Mouse (Mus musculus) hindbrain, embryonic 11.5 days (tissue): ENCODE measurements around the gene Cd33. TPM values are rescaled to one million over a fixed set of nuclear protein-coding genes. Genes with fewer than 3 reads are reported as not detected.
A peak's percentile ranks its signal among the peaks of the same experiment; 100 is the strongest.

Experiments used
- ATAC-seq: fragments of 200-750 bp; cut with Nextera tagmentation; 2 replicates; pipeline ENCODE4 v1.8.0; 2017; ENCODE audit warnings: mild to moderate bottlenecking, moderate TSS enrichment, moderate library complexity; ENCODE audit not compliant: low FRiP score
- DNase-seq: peaks from one replicate; pipeline ENCODE4 v3.0.0-alpha.2; 2015; ENCODE audit warnings: low spot score
- H3K27ac ChIP-seq: fragments of 300-500 bp; sonication (generic); 2 replicates; pipeline ENCODE4 v1.5.1; 2014; ENCODE audit warnings: mild to moderate bottlenecking, low read depth, low read length
- H3K27me3 ChIP-seq: fragments of 300-500 bp; sonication (generic); 2 replicates; pipeline ENCODE4 v1.6.1; 2014; ENCODE audit warnings: mild to moderate bottlenecking, low read length, moderate library complexity, mixed read lengths; ENCODE audit not compliant: control insufficient read depth, insufficient read depth
- H3K36me3 ChIP-seq: fragments of 300-500 bp; sonication (generic); 2 replicates; pipeline ENCODE4 v1.6.1; 2014; ENCODE audit warnings: mild to moderate bottlenecking, low read length, moderate library complexity, mixed read lengths; ENCODE audit not compliant: control insufficient read depth, insufficient read depth
- H3K4me1 ChIP-seq: fragments of 300-500 bp; sonication (generic); replicated peaks from 2 replicates; pipeline ENCODE4 v1.6.1; 2014; ENCODE audit warnings: low read length, mixed read lengths; ENCODE audit not compliant: control insufficient read depth, insufficient read depth
- H3K4me2 ChIP-seq: fragments of 300-500 bp; sonication (generic); replicated peaks from 2 replicates; pipeline ENCODE4 v1.6.1; 2014; ENCODE audit warnings: mild to moderate bottlenecking, low read depth, low read length
- H3K4me3 ChIP-seq: fragments of 300-500 bp; sonication (generic); 2 replicates; pipeline ENCODE4 v1.5.1; 2014; ENCODE audit warnings: low read depth, low read length
- H3K9ac ChIP-seq: fragments of 300-500 bp; sonication (generic); 2 replicates; pipeline ENCODE4 v1.6.1; 2014; ENCODE audit warnings: low read depth, low read length
- H3K9me3 ChIP-seq: fragments of 300-500 bp; sonication (generic); 2 replicates; pipeline ENCODE4 v1.6.1; 2016; ENCODE audit warnings: low read length; ENCODE audit not compliant: control insufficient read depth
- WGBS: fragments of 180-500 bp; shearing (Covaris S2); extraction: QIAGEN DNeasy Blood & Tissue Kit; methylation state at CpG from one replicate; pipeline ENCODE4 v1.1.7; 2014; 5-methylcytosine and 5-hydroxymethylcytosine counted together
- polyA plus RNA-seq: library from polyadenylated mRNA; unstranded; fragments of >200 nt; fragmentation: Nextera tagmentation; extraction: Ambion mirVana; gene quantifications from 2 replicates; pipeline ENCODE4 v1.2.1, GENCODE M21; 2014

Gene Cd33
- polyA plus RNA-seq, 1 experiment from 2014 or later, result 1.8 TPM

- Histone ChIP-seq H3K4me1 (no peaks in the 10 kb centered on the region), H3K4me3 (no peak overlapping the region), H3K36me3 (no peaks in the 10 kb centered on the region), H3K27me3 (no peaks in the 10 kb centered on the region), H3K9ac (no peak overlapping the region), H3K9me3 (no peaks in the 10 kb centered on the region), H3K4me2 (no peak overlapping the region), H3K27ac (no peak overlapping the region)
- ATAC-seq (no peak), DNase-seq (no peak)
- WGBS, result 79% methylated on average over 8 of the region's 8 CpGs
These were observed 13.9 kb downstream of the Cd33 start for GRCm38 (mm10) chr7:43530216-43530785.

GRCm38 (mm10) chr7:43525313-43525712 lies 18.9 kb downstream of the Cd33 start:
- Histone ChIP-seq H3K4me1 (no peaks in the 10 kb centered on the region), H3K4me2 (no peak overlapping the region), H3K9me3 (no peaks in the 10 kb centered on the region), H3K4me3 (no peak overlapping the region), H3K27ac (no peak overlapping the region), H3K9ac (no peak overlapping the region), H3K36me3 (no peaks in the 10 kb centered on the region), H3K27me3 (no peaks in the 10 kb centered on the region)
- 49% methylated on average over 3 of the region's 3 CpGs for WGBS
- DNase-seq (no peak), ATAC-seq (no peak)

- no peak overlapping the region for H3K9ac ChIP-seq
- H3K4me2 ChIP-seq, result no peak overlapping the region
- H3K27ac ChIP-seq, result no peak overlapping the region
- H3K9me3 ChIP-seq, result no peaks in the 10 kb centered on the region
- no peaks in the 10 kb centered on the region for H3K4me1 ChIP-seq
- 89% methylated on average over 2 of the region's 2 CpGs for WGBS
- DNase-seq (no peak), ATAC-seq (no peak)
- no peaks in the 10 kb centered on the region for H3K27me3 ChIP-seq
- no peaks in the 10 kb centered on the region for H3K36me3 ChIP-seq
- no peak overlapping the region for H3K4me3 ChIP-seq
These were observed 21.5 kb downstream of the Cd33 start for GRCm38 (mm10) chr7:43522776-43523175.

GRCm38 (mm10) chr7:43518341-43518740 lies 25.9 kb downstream of the Cd33 start:
- Histone ChIP-seq H3K27ac (no peak overlapping the region), H3K9me3 (no peaks in the 10 kb centered on the region), H3K4me3 (no peak overlapping the region), H3K36me3 (no peaks in the 10 kb centered on the region), H3K9ac (no peak overlapping the region), H3K4me2 (no peak overlapping the region), H3K4me1 (no peaks in the 10 kb centered on the region), H3K27me3 (no peaks in the 10 kb centered on the region)
- no peak for DNase-seq
- ATAC-seq, result no peak
- 86% methylated on average over 15 of the region's 15 CpGs for WGBS

GRCm38 (mm10) chr7:43515076-43515475 lies 29.2 kb downstream of the Cd33 start:
- no peaks in the 10 kb centered on the region for H3K9me3 ChIP-seq
- no peak overlapping the region for H3K4me2 ChIP-seq
- H3K4me3 ChIP-seq, result no peak overlapping the region
- no peaks in the 10 kb centered on the region for H3K36me3 ChIP-seq
- ATAC-seq (no peak), DNase-seq (no peak)
- no peaks in the 10 kb centered on the region for H3K27me3 ChIP-seq
- H3K4me1 ChIP-seq, result no peaks in the 10 kb centered on the region
- H3K27ac ChIP-seq, result no peak overlapping the region
- WGBS, result 86% methylated on average over 5 of the region's 5 CpGs
- no peak overlapping the region for H3K9ac ChIP-seq

- Histone ChIP-seq H3K9me3 (no peaks in the 10 kb centered on the region), H3K4me3 (no peak overlapping the region), H3K27me3 (no peaks in the 10 kb centered on the region), H3K4me2 (no peak overlapping the region), H3K4me1 (no peaks in the 10 kb centered on the region), H3K36me3 (no peaks in the 10 kb centered on the region), H3K27ac (no peak overlapping the region), H3K9ac (no peak overlapping the region)
- ATAC-seq (no peak), DNase-seq (no peak)
- WGBS, result 71% methylated on average over 4 of the region's 4 CpGs
These were observed 31.7 kb downstream of the Cd33 start for GRCm38 (mm10) chr7:43512519-43512918.

- no peak for DNase-seq
- Histone ChIP-seq H3K4me2 (no peak overlapping the region), H3K4me1 (no peaks in the 10 kb centered on the region), H3K9ac (no peak overlapping the region), H3K4me3 (no peak overlapping the region), H3K36me3 (no peaks in the 10 kb centered on the region), H3K9me3 (no peaks in the 10 kb centered on the region), H3K27ac (no peak overlapping the region), H3K27me3 (no peaks in the 10 kb centered on the region)
- no peak for ATAC-seq
- WGBS, result 63% methylated on average over 4 of the region's 4 CpGs
These were observed 32.3 kb downstream of the Cd33 start for GRCm38 (mm10) chr7:43511707-43512478.

GRCm38 (mm10) chr7:43495343-43496021 lies 48.7 kb downstream of the Cd33 start:
- peak; percentile 71 for DNase-seq
- Histone ChIP-seq H3K9me3 (no peaks in the 10 kb centered on the region), H3K36me3 (no peaks in the 10 kb centered on the region), H3K4me2 (no peak overlapping the region), H3K9ac (no peak overlapping the region), H3K4me3 (no peak overlapping the region), H3K27me3 (no peaks in the 10 kb centered on the region), H3K4me1 (no peaks in the 10 kb centered on the region), H3K27ac (no peak overlapping the region)
- 10% methylated on average over 21 of the region's 21 CpGs for WGBS
- peak; percentile 67; the same call in 1 of the 2 replicates for ATAC-seq
